Mouse (Mus musculus): Measurements from ENCODE around the gene Cpsf6. TPM values are rescaled to one million over a fixed set of nuclear protein-coding genes. Genes with fewer than 3 reads are reported as not detected.

Gene Cpsf6
- polyA plus RNA-seq, 1 experiment, result 409 TPM

DNA sequence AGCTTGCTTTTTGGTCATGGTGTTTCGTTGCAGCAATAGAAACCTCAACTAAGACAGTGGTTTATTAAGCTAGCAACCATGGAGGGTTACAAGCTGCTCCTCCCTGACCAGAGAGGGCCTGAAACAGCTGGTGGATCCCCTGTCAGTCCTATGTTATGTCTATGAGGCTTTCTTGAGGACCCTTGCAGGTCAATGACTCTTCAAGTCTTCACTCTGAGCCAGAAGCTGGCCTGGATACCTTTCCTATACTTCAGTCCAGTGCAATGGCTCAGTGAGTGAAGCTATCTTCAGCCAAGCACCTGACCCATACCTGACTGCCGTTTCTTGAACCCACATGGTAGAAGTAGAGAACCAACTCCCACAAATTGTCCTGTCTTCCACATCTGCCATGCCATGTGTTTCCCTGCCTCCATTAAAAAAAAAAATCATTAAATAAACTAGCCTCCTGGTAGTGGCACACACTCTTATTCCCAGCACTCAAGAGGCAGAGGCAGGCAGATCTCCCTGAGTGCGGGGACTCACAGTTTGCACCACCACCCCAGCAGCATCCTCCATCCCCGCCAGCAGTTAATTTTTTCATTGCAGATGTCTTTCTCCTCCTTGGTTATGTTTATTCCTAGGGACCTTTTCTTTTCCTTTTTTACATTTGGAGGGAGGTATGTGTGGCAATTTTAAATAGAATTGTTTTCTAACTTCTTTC lies 4.7 kb upstream of the Cpsf6 start:
- no peak for TF ChIP-seq GATA1 (IDR thresholded peaks at IDR 0.05; ENCODE audit: low read length)

DNA sequence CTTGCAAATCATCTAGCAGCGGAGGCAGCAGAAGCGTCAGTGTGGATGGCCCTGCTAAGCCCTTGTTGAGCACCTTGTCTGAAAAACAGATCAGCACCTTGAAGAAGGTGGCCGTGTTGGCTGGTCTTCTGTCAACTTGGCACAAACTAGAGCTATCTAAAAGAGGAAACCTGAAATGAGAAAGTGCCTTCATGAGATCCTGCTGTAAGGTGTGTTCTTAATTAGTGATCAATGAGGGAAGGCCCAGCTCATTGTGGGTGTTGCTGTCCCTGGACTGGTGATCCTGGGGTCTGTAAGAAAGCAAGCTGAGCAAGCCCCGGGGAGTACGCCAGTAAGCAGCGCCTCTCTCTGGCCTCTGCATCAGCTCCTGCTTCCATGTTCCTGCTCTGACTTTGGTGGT lies 4.1 kb upstream of the Cpsf6 start:
- no peak for TF ChIP-seq GATA1 (IDR thresholded peaks at IDR 0.05; ENCODE audit: low read length)

DNA sequence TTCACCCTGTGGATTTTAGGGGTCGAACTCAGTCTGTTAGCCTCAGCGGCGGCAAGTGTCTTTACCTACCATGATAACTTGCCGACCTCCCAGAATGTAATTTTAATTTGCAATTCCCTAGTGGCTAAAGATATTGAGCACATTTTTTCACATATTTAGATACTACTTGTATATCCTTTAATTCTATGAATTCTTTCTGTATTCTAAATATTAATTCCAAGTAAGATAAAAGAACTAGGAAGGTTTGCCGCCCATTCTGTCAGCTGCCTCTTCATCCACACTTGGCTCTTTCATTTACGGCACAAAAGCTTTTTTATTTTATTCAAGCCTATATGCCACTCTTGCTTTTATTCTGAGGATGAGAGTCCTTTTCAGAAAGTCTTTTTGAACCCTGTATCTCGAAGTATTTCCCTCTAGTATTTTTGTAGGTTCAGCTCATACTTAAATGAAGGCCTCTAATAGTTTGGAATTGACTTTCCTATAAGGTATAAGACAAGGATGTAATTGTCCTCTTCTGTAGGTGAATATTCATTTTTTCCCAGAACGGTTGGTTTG lies 3.3 kb upstream of the Cpsf6 start:
- TF ChIP-seq GATA1 (IDR thresholded peaks at IDR 0.05; ENCODE audit: low read length), result no peak

DNA sequence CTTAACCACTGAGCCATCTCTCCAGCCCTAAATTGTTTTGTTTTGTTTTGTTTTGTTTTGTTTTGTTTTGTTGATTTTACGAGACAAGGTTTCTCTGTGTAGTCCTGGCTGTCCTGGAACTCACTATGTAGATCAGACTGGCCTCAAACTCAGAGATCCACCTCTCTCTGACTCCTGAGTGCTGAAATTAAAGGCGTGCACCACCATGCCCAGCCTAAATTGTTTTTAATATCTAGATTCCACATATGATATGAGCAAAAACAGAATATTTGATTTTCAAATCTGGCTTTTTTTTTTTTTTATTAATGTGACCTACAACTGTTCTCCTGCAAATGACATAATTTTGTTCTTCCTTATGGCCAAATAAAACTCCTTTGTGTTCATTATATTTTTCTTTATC lies 2.3 kb upstream of the Cpsf6 start:
- TF ChIP-seq GATA1 (IDR thresholded peaks at IDR 0.05; ENCODE audit: low read length), result no peak

DNA sequence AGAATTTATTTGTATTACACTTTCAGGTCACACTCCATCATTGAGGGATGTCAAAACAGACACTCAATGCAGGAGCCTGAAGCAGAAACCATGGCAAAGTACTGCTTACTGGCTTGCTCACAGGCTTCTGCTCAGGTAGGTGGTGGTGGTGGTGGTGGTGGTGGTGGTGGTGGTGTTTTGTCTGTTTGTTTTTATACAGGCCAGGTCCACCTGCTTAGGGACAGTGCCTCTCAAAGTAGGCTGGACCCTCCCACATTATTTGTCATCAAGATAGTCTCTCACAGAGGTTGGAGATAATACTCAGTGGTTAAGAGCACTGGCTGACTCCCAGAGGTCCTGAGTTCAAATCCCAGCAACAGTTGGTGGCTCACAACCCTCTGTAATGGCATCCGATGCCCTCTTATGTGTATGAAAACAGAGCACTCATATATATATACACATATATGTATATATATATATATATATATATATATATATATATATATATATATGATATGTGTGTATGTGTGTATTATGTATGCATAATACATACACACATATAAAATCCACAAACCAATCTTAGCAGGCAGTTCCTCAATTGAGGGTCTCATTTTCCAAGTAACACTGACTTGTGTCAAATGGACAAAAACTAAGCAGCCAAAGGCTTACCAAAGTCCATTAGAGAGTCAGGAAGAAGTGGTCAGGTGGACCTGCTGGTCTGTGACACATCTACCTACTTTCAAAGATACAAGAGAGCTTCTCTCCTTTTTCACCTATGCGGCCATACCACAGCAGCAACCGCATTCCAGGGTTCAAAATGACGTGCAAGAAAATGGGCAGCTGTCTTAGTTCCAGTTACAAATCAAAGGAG lies 1.1 kb upstream of the Cpsf6 start:
- no peak for TF ChIP-seq GATA1 (IDR thresholded peaks at IDR 0.05; ENCODE audit: low read length)

DNA sequence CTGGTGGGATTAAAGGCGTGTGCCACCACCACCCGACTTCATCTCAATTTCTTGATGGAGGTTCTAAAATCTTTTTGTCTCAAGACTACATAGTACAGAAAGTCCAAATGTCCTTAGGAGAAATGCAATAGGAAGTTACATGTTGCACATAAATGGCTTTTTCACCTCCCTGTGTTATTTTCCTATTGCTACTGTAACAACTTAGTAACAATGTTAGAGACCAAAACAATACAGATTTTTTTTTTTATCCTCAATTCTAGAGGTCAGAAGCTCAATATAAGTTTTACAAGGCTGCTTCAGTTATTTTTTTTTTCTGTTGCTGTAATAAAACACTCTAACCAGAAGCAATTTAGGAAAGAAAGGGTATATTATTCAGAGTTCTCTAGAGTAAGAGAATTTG lies 374 bp downstream of the Cpsf6 start:
- no peak for TF ChIP-seq GATA1 (IDR thresholded peaks at IDR 0.05; ENCODE audit: low read length)

DNA sequence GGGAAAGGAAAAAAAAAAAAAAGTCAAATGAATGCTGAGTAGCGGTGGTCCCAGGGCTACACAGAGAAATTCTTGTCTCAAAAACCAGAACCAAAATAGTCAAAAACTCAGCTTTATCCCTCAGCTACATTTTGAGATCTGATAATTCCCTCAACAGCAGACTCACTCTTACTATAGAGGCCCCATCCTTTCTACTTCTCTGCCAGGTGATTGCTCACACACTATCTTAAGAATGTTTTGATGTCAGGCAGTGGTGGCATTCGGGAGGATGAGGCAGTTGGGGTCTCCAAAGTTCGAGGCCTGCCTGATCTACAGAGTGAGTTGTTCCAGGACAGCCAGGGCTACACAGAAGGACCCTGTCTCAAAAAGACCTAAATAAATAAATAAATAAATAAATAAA lies 1.2 kb downstream of the Cpsf6 start:
- TF ChIP-seq GATA1 (IDR thresholded peaks at IDR 0.05; ENCODE audit: low read length), result no peak

DNA sequence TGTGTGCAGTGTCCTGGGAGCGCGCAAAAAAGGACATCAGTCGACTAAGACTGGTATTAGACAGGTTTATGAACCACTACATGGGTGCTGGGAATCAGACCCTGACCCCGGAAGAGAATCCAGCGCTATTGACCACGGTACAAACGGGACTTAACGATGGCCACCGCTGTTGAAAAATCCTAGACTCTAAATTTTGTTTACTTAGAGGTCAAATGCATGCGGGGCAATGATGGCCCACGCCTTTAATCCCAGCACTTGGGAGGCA lies 1.6 kb downstream of the Cpsf6 start:
- no peak for TF ChIP-seq GATA1 (IDR thresholded peaks at IDR 0.05; ENCODE audit: low read length)

DNA sequence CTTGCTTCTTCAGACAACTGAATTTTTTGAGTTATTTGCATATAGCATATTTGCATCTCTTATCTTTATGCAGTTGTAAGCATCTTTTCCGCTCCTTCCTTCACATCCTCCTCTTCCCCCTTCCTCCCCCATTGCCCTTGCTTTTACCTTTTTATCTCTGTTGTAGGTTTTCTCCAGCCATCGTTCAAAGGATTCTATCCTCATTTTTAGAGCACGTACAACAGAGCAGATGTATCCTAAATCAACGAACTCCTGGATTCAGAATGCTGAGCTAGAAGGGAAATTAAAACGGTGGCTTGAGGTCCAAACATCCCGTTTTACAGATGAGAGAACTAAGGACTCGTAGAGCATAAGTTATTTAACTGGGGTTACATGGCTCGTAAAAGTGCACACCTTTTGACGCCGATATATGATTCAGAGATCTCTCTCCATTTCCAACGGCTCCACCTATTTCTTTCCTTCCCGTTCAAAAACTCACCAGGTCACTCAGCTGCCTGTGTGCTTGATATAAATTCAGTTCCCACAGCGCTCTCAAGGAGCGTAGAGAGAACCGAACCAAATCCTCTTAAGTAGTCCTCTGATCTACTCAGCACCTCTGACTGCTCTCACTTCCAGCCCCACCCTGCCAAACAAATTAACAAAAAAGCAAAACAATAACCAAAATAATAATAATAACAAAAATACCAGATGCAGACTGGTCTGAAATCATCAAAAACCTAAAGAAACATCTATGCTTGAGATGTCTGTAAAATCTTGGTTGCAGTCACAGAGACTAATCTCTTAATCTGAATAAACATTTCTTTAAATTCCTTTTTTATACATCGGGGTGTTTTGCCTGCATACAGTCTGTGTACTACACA lies 2.2 kb downstream of the Cpsf6 start:
- TF ChIP-seq GATA1 (IDR thresholded peaks at IDR 0.05; ENCODE audit: low read length), result no peak

DNA sequence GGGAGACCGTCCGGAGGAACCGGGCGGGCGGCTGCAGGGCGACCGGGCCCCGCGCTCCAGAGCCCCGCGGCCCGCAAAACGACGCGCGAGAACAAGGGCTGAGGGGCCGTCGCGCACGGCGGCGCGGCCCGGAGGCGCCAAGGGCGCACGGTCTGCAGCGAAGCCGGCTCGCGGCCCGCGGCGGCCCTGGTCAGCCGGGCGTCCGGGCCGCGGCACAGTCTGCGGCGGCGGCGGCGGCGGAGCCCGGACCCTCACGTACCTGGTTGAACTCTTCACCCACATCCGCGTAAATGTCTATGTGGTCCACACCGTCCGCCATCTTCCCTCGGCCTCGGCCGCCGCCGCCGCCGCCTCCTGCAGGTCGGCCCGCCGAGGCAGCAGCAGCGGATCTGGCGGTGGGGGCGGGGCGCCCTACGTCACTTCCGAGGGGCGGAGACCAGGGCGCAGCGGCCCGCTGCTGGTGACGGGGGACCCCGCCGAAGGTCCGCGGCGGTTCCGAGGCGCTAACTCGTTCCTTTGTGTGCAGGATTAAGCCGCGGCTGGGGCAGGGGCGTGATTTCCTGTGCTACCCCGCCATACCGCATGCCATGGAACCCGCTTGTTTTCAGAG lies 3.1 kb downstream of the Cpsf6 start:
- TF ChIP-seq GATA1 (IDR thresholded peaks at IDR 0.05; ENCODE audit: low read length), result no peak

DNA sequence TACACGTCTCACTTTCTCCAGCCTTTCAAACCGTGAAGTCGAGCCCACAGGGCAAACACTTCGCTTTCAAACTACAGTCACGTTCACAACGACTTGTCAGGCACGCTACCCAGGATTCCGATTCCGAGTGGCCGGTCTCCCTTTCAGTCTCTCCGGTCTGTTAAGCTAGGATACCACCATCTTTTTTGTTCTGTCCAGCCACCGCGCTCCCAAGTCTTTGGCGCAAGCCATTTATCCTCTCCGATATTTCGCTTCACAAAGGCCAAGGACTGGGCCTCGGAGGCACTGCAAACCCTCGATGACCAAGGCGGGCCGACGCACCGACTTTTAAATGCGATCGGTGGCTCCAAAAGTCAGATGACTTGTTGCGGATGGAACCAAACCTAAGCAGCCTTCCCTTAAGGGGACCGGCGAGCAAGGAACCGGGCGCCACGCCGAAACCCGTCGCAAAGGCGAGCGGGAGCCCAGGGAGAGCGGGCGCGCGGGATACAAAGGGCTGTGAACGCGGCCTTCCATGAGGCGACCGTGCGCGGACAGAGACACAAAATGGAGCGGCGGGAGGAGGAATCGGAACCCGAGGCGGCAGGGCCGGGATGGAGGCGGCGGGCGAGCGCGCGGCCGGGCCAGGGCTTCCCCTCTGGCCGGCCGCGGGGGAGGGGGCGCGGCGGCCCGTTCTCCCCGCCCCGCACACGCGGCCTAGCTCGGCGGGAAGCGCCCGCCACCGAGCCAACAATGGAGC lies 3.8 kb downstream of the Cpsf6 start:
- no peak for TF ChIP-seq GATA1 (IDR thresholded peaks at IDR 0.05; ENCODE audit: low read length)

DNA sequence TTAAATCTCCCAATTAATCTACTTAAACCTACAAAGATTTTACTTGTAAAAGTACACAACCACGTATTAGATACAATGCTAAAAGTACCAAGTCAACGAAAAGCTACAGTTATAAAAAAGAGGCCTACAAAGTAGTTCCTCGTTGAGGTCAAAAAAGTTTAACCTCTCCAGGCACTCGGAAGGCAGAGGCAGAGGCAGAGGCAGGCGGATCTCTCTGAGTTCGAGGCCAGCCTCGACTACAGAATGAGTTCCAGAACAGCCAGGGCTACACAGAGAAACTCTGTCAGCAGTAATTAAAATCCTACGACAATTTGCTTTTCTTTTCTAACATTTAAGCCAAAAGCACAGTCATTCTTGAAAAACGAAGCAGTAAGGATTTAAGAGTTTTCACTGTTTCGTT lies 4.7 kb downstream of the Cpsf6 start:
- TF ChIP-seq GATA1 (IDR thresholded peaks at IDR 0.05; ENCODE audit: low read length), result no peak

DNA sequence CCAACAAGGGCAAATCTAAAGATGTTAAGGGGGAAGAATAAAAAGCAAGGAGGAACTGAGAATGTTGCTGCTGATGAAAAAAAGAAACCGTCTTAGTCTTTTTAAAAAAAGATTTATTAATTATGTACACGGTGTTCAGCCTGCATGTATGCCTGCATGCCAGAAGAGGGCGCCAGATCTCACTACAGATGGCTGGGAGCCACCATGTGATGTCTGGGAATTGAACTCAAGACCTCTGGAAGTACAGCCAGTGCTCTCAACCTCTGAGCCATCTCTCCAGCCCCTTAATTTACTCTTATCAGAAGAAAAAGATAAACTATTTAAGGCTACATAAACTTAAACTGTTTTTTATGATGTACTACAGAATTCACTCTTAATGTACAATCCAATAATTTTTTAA lies 16.7 kb downstream of the Cpsf6 start:
- TF ChIP-seq GATA1 (IDR thresholded peaks at IDR 0.05; ENCODE audit: low read length), result no peak

DNA sequence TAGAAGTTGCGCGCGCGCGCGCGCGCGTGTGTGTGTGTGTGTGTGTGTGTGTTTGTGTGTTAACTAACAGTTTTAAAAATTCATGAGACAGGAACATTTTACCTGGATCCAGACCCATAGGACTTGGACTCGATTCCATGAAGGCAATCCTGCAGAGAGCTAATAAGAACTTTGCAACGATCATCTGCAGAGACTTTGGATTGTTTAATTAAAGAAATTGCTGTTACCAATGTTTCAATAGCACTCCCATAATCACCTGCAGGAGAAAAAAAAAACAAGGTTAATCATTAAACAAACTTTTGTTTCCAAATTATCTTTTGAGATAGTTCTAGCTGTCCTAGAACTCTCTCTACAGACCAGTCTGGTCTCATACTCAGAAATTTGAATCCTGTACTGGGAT lies 20.9 kb downstream of the Cpsf6 start:
- TF ChIP-seq GATA1 (IDR thresholded peaks at IDR 0.05; ENCODE audit: low read length), result no peak

DNA sequence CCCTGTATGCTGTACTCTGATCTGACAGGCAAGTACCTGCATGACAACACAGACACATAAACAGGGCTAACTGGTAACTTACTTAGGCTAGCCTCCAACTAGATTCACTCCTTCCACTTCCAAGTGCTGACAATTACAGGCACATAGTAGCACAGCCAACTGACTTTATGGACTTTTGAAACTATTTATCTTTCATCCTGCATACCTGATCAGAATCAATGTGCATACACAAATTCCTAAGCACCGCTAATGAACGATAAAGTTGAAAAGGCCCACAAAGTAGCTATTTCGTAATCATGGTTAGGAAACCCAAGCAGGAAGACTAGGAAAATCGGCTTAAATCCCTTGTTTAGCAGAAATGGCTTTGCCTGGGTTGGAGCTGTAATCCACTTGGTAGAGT lies 36.8 kb downstream of the Cpsf6 start:
- TF ChIP-seq GATA1 (IDR thresholded peaks at IDR 0.05; ENCODE audit: low read length), result no peak
